Mouse (Mus musculus): Measurements from ENCODE around the gene Zfp553. TPM values are rescaled to one million over a fixed set of nuclear protein-coding genes. Genes with fewer than 3 reads are reported as not detected.
"Not testable (repeated sequence)": the region's sequence is repeated elsewhere in the genome, so short reads cannot be mapped to it uniquely, and the experiment has no call there.

Gene Zfp553
- polyA plus RNA-seq, 1 experiment: 57.0 TPM

- peak overlapping the region; percentile 91 for H3K4me3 ChIP-seq (ENCODE audit: low read depth, low read length)
- no peaks in the 10 kb centered on the region for H3K9me3 ChIP-seq (replicated peaks; ENCODE audit: control insufficient read depth, insufficient read depth, low read length, poor library complexity, severe bottlenecking)
- H3K27ac ChIP-seq (ENCODE audit: insufficient read depth, low read length): peak overlapping the region; percentile 70
- H3K9ac ChIP-seq (ENCODE audit: low read depth, poor library complexity, severe bottlenecking): peak overlapping the region; percentile 82
- TF ChIP-seq EP300 (IDR thresholded peaks at IDR 0.05; ENCODE audit: insufficient read depth, low read depth, low read length) (no peak), CTCF (IDR thresholded peaks at IDR 0.05; ENCODE audit: low read depth, low read length) (no peak), POLR2A (IDR thresholded peaks at IDR 0.05; ENCODE audit: insufficient read depth, low read length) (no peak)
- peaks cover 2% of the 10 kb centered on the region for H3K4me1 ChIP-seq (ENCODE audit: control insufficient read depth, insufficient read depth, low read length)
- H3K27me3 ChIP-seq (ENCODE audit: control insufficient read depth, insufficient read depth, low read length, poor library complexity, severe bottlenecking): no peaks in the 10 kb centered on the region
- no peaks in the 10 kb centered on the region; the same call in 1 of the 2 replicates for H3K36me3 ChIP-seq (ENCODE audit: control insufficient read depth, insufficient read depth, low read length, poor library complexity, severe bottlenecking)
These were observed 12.0 kb downstream of the Zfp553 start for GRCm38 (mm10) chr7:127244658-127245510.

GRCm38 (mm10) chr7:127250511-127250910, 17.6 kb downstream of the Zfp553 start:
- not testable (repeated sequence) for H3K9me3 ChIP-seq (replicated peaks; ENCODE audit: control insufficient read depth, insufficient read depth, low read length, poor library complexity, severe bottlenecking); H3K27me3 ChIP-seq (ENCODE audit: control insufficient read depth, insufficient read depth, low read length, poor library complexity, severe bottlenecking); H3K4me1 ChIP-seq (ENCODE audit: control insufficient read depth, insufficient read depth, low read length); H3K9ac ChIP-seq (ENCODE audit: low read depth, poor library complexity, severe bottlenecking); H3K4me3 ChIP-seq (ENCODE audit: low read depth, low read length); H3K27ac ChIP-seq (ENCODE audit: insufficient read depth, low read length); H3K36me3 ChIP-seq (ENCODE audit: control insufficient read depth, insufficient read depth, low read length, poor library complexity, severe bottlenecking)

- Histone ChIP-seq H3K27me3 (ENCODE audit: control insufficient read depth, insufficient read depth, low read length, poor library complexity, severe bottlenecking) (no peaks in the 10 kb centered on the region), H3K4me3 (ENCODE audit: low read depth, low read length) (no peak overlapping the region), H3K36me3 (ENCODE audit: control insufficient read depth, insufficient read depth, low read length, poor library complexity, severe bottlenecking) (peaks cover 13% of the 10 kb centered on the region), H3K9ac (ENCODE audit: low read depth, poor library complexity, severe bottlenecking) (no peak overlapping the region), H3K27ac (ENCODE audit: insufficient read depth, low read length) (no peak overlapping the region), H3K4me1 (ENCODE audit: control insufficient read depth, insufficient read depth, low read length) (peaks cover 2% of the 10 kb centered on the region), H3K9me3 (replicated peaks; ENCODE audit: control insufficient read depth, insufficient read depth, low read length, poor library complexity, severe bottlenecking) (no peaks in the 10 kb centered on the region)
- TF ChIP-seq CTCF (IDR thresholded peaks at IDR 0.05; ENCODE audit: low read depth, low read length) (peak; percentile 28), EP300 (IDR thresholded peaks at IDR 0.05; ENCODE audit: insufficient read depth, low read depth, low read length) (no peak)
These were observed 19.6 kb downstream of the Zfp553 start for GRCm38 (mm10) chr7:127252414-127252813.

GRCm38 (mm10) chr7:127253341-127253740, 20.5 kb downstream of the Zfp553 start:
- Histone ChIP-seq H3K9me3 (replicated peaks; ENCODE audit: control insufficient read depth, insufficient read depth, low read length, poor library complexity, severe bottlenecking) (no peaks in the 10 kb centered on the region), H3K4me3 (ENCODE audit: low read depth, low read length) (peak overlapping the region; percentile 65), H3K4me1 (ENCODE audit: control insufficient read depth, insufficient read depth, low read length) (peaks cover 2% of the 10 kb centered on the region), H3K27ac (ENCODE audit: insufficient read depth, low read length) (peak overlapping the region; percentile 9; the same call in 1 of the 2 replicates), H3K9ac (ENCODE audit: low read depth, poor library complexity, severe bottlenecking) (peak overlapping the region; percentile 50), H3K27me3 (ENCODE audit: control insufficient read depth, insufficient read depth, low read length, poor library complexity, severe bottlenecking) (no peaks in the 10 kb centered on the region), H3K36me3 (ENCODE audit: control insufficient read depth, insufficient read depth, low read length, poor library complexity, severe bottlenecking) (peaks cover 16% of the 10 kb centered on the region)
- TF ChIP-seq EP300 (IDR thresholded peaks at IDR 0.05; ENCODE audit: insufficient read depth, low read depth, low read length) (no peak), CTCF (IDR thresholded peaks at IDR 0.05; ENCODE audit: low read depth, low read length) (no peak), POLR2A (IDR thresholded peaks at IDR 0.05; ENCODE audit: insufficient read depth, low read length) (no peak)

- no peaks in the 10 kb centered on the region for H3K9me3 ChIP-seq (replicated peaks; ENCODE audit: control insufficient read depth, insufficient read depth, low read length, poor library complexity, severe bottlenecking)
- H3K27ac ChIP-seq (ENCODE audit: insufficient read depth, low read length): peak overlapping the region; percentile 70
- no peaks in the 10 kb centered on the region for H3K27me3 ChIP-seq (ENCODE audit: control insufficient read depth, insufficient read depth, low read length, poor library complexity, severe bottlenecking)
- peaks cover 2% of the 10 kb centered on the region for H3K4me1 ChIP-seq (ENCODE audit: control insufficient read depth, insufficient read depth, low read length)
- TF ChIP-seq EP300 (IDR thresholded peaks at IDR 0.05; ENCODE audit: insufficient read depth, low read depth, low read length) (0 out of 2 replicates have a peak, but pooled peaks have one; percentile 19), POLR2A (IDR thresholded peaks at IDR 0.05; ENCODE audit: insufficient read depth, low read length) (peak; percentile 74), CTCF (IDR thresholded peaks at IDR 0.05; ENCODE audit: low read depth, low read length) (no peak)
- H3K9ac ChIP-seq (ENCODE audit: low read depth, poor library complexity, severe bottlenecking): peak overlapping the region; percentile 52
- peaks cover 23% of the 10 kb centered on the region for H3K36me3 ChIP-seq (ENCODE audit: control insufficient read depth, insufficient read depth, low read length, poor library complexity, severe bottlenecking)
- peak overlapping the region; percentile 70 for H3K4me3 ChIP-seq (ENCODE audit: low read depth, low read length)
These were observed 21.2 kb downstream of the Zfp553 start for GRCm38 (mm10) chr7:127253821-127254769.

Data from ES-Bruce4 (cell line).